Mouse (Mus musculus): ENCODE results near the gene Mki67.

Gene Mki67

GRCm38 (mm10) chr7:135668852-135669739 lies 47.1 kb downstream of the Mki67 start:
- DNase-seq (ENCODE audit: low spot score in 2 of 2) = peak in 1 of 2 experiments; percentile 55

GRCm38 (mm10) chr7:135666314-135666713 lies 49.8 kb downstream of the Mki67 start:
- DNase-seq (ENCODE audit: low spot score in 2 of 2) = no peak

GRCm38 (mm10) chr7:135664211-135664610 lies 52.0 kb downstream of the Mki67 start:
- no peak for DNase-seq (ENCODE audit: low spot score in 2 of 2)

- DNase-seq (ENCODE audit: low spot score in 2 of 2) = no peak
These were observed 55.8 kb downstream of the Mki67 start for GRCm38 (mm10) chr7:135660314-135660713.

GRCm38 (mm10) chr7:135659314-135659935 lies 56.7 kb downstream of the Mki67 start:
- no peak for DNase-seq (ENCODE audit: low spot score in 2 of 2)

GRCm38 (mm10) chr7:135658150-135658549 lies 58.0 kb downstream of the Mki67 start:
- DNase-seq (ENCODE audit: low spot score in 2 of 2) = no peak

GRCm38 (mm10) chr7:135655113-135655512 lies 61.0 kb downstream of the Mki67 start:
- no peak for DNase-seq (ENCODE audit: low spot score in 2 of 2)

- no peak for DNase-seq (ENCODE audit: low spot score in 2 of 2)
These were observed 61.9 kb downstream of the Mki67 start for GRCm38 (mm10) chr7:135654288-135654687.

- DNase-seq (ENCODE audit: low spot score in 2 of 2) = no peak
These were observed 62.6 kb downstream of the Mki67 start for GRCm38 (mm10) chr7:135653601-135654000.

- DNase-seq (ENCODE audit: low spot score in 2 of 2) = no peak
These were observed 63.4 kb downstream of the Mki67 start for GRCm38 (mm10) chr7:135652781-135653180.

- no peak for DNase-seq (ENCODE audit: low spot score in 2 of 2)
These were observed 64.2 kb downstream of the Mki67 start for GRCm38 (mm10) chr7:135651831-135652511.

- DNase-seq (ENCODE audit: low spot score in 2 of 2) = no peak
These were observed 66.1 kb downstream of the Mki67 start for GRCm38 (mm10) chr7:135650061-135650460.

- DNase-seq (ENCODE audit: low spot score in 2 of 2) = no peak
These were observed 66.9 kb downstream of the Mki67 start for GRCm38 (mm10) chr7:135649306-135649705.

GRCm38 (mm10) chr7:135648821-135649220 lies 67.3 kb downstream of the Mki67 start:
- DNase-seq (ENCODE audit: low spot score in 2 of 2) = no peak

GRCm38 (mm10) chr7:135646976-135647375 lies 69.2 kb downstream of the Mki67 start:
- DNase-seq (ENCODE audit: low spot score in 2 of 2) = no peak

- no peak for DNase-seq (ENCODE audit: low spot score in 2 of 2)
These were observed 71.7 kb downstream of the Mki67 start for GRCm38 (mm10) chr7:135644452-135644851.

GRCm38 (mm10) chr7:135641698-135642507 lies 74.3 kb downstream of the Mki67 start:
- peak; percentile 61 to 65 for DNase-seq (ENCODE audit: low spot score in 2 of 2)
